Mouse (Mus musculus): ENCODE measurements around the gene Camk1d.

DNA sequence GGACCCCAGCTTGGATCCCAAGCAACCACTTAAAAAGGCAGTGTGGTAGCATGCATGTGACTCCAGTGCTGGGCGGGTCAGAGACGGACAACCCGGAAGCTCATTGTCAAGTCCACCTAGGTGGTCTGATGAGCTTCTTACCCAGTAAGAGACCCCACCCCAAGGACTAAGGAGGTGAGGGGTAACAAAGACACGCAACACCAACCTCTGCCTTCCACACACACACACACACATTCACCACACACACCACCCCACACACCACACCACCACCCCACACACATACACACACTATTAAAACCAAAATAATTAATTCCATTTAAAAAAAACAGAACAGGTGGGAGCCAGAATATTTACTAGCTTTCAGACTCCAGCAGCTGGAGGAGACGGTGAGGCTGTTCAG, 73.7 kb downstream of the Camk1d start:
- no peak for TF ChIP-seq CTCF (IDR thresholded peaks at IDR 0.05; ENCODE audit: control insufficient read depth, insufficient read depth, insufficient replicate concordance, low read depth, low read length)
- no peak for TF ChIP-seq POLR2A (IDR thresholded peaks at IDR 0.05; ENCODE audit: control insufficient read depth, low read depth, low read length)

Data from testis, adult 2 months (tissue).